Mouse (Mus musculus) testis, adult 2 months (tissue): Measurements from ENCODE around the gene Mymx. TPM values are rescaled to one million over a fixed set of nuclear protein-coding genes. Genes with fewer than 3 reads are reported as not detected.

Source experiments
- H3K27ac ChIP-seq: fragments of 200-500 bp; 2 replicates; pipeline ENCODE4 v1.5.1; 2012; ENCODE audit warnings: low read depth, low read length; ENCODE audit not compliant: control insufficient read depth, insufficient read depth
- H3K27me3 ChIP-seq: fragments of 200-500 bp; 2 replicates; pipeline ENCODE4 v1.6.1; 2012; ENCODE audit warnings: mild to moderate bottlenecking, low read length, moderate library complexity; ENCODE audit not compliant: control insufficient read depth, insufficient read depth
- H3K36me3 ChIP-seq: fragments of 200-500 bp; 2 replicates; pipeline ENCODE4 v1.6.1; 2012; ENCODE audit warnings: mild to moderate bottlenecking, low read length; ENCODE audit not compliant: control insufficient read depth, insufficient read depth
- H3K4me1 ChIP-seq: fragments of 200-500 bp; 2 replicates; pipeline ENCODE4 v1.6.1; 2012; ENCODE audit warnings: low read length; ENCODE audit not compliant: control insufficient read depth, insufficient read depth
- H3K4me3 ChIP-seq: fragments of 200-500 bp; 2 replicates; pipeline ENCODE4 v1.5.1; 2012; ENCODE audit warnings: low read depth, mild to moderate bottlenecking, low read length, moderate library complexity, mixed read lengths; ENCODE audit not compliant: control insufficient read depth
- CTCF ChIP-seq: fragments of 200-500 bp; IDR thresholded peaks from 2 replicates; pipeline ENCODE4 v1.5.1; 2012; ENCODE audit warnings: low read depth, mild to moderate bottlenecking, inconsistent platforms, low read length, moderate library complexity; ENCODE audit not compliant: control insufficient read depth, insufficient read depth, insufficient replicate concordance
- POLR2A ChIP-seq: fragments of 200-500 bp; IDR thresholded peaks from 2 replicates; pipeline ENCODE4 v1.6.1; 2012; ENCODE audit warnings: low read depth, mild to moderate bottlenecking, inconsistent platforms, low read length, moderate library complexity; ENCODE audit not compliant: control insufficient read depth
- polyA plus RNA-seq: library from polyadenylated mRNA; depleted of rRNA; stranded (reverse); fragments of >200 nt; gene quantifications from 2 replicates; pipeline ENCODE4 v1.2.3, GENCODE M21; 2012

Mymx gene
- polyA plus RNA-seq, 1 experiment: 3.4 TPM

DNA sequence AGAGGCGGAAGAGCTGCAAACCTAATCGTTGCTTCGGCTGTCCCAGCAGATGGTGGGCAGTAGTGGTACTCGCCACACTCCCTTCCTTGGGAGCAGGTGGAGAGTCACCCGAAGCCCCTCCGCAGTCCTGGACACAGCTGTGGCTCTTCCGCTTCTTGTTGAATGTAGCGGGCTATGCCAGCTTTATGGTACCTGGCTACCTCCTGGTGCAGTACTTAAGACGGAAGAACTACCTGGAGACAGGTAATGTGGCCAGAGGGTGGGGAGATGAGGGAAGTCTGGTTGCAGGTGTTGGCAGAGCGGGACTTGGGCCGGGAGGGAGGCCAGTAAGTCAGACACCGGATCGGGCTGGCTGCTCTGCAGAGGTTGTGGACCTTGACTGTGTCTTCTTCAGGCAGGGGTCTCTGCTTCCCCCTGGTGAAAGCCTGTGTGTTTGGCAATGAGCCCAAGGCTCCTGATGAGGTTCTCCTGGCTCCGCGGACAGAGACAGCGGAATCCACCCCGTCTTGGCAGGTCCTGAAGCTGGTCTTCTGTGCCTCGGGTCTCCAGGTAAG is 37.3 kb downstream of the Mymx start:
- Histone ChIP-seq H3K4me3 (peak overlapping the region; percentile 83), H3K27me3 (no peaks in the 10 kb centered on the region), H3K27ac (peak overlapping the region; percentile 55), H3K36me3 (no peaks in the 10 kb centered on the region; the same call in 1 of the 2 replicates), H3K4me1 (peaks cover 9% of the 10 kb centered on the region)
- no peak for TF ChIP-seq CTCF
- no peak for TF ChIP-seq POLR2A

DNA sequence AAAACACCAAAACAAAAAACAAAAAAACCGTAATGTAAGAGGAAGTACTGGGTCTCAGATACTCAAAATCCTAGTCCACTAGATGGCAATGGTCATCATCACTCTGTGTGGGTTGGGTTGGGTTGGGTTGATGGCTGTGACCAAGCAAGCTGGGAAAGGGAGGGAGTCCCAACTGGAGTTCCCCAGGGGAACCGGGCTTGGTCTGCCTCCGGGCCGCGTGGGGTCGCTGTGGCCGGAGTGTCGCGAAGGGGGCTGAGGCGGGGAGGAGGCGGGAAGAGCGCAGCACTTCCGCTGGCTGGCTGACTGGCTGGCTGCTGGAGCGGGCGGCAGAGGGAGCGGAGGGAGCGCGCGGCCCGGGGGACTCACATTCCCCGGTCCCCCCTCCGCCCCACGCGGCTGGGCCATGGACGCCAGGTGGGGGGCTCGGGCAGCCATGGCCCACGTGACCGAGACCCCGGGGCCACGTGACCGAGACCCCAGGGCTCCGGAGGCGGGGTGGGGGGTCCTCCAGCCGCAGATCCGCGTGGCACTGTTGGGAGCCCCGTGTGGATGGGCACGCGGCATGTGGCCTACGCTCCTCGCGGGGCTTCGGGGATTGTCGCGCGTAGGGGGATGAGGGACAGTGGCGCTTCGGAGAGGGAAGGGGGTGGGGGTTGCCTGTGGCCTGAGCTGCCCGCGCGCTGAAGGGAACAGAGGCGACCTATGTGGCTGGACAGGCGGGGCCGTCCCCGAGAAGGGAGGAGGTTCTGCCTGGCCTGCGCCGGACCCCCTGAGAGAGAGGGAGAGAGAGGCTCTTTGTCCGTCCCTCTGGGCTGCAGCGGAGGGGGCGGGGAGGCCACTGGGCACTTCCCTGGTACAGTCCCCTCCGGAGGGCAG is 38.0 kb downstream of the Mymx start, which contains the start of gene Slc35b2:
TSS of gene Slc35b2 (plus strand) at position 220 of the 876 bp plus-strand sequence.
- TF ChIP-seq POLR2A: peak; percentile 55; the same call in 1 of the 2 replicates
- TF ChIP-seq CTCF: peak; percentile 69; the same call in 1 of the 2 replicates

DNA sequence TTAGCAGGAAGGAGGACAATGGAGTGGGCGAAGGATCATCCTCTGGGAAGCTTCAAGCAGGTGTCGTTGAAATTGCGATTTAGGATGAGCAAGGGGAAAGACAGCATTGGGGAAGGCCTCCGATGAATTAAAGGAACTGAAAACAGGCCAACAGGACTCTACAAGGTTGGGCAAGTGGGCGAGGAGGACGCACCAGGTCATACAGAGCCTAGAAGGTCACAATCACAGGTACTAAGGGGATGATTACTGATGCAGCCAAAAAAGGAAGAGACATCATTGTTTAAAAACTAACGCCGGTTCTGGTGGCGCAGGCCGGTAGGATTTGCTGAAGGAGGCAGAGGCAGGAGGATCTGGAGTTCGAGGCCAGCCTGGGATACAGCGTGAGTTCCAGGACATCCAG is 38.7 kb downstream of the Mymx start:
- Histone ChIP-seq H3K36me3 (no peaks in the 10 kb centered on the region), H3K4me3 (no peak overlapping the region), H3K27me3 (no peaks in the 10 kb centered on the region), H3K27ac (no peak overlapping the region), H3K4me1 (peaks cover 9% of the 10 kb centered on the region)
- TF ChIP-seq POLR2A (no peak), CTCF (no peak)

More for the DNA sequence above, 38.0 kb downstream of the Mymx start, which contains the start of gene Slc35b2:
- peak within 1 kb of the TSS; percentile 83 for H3K4me3 ChIP-seq
- no peaks in the 10 kb centered on the region for H3K36me3 ChIP-seq
- peak within 1 kb of the TSS; percentile 55 for H3K27ac ChIP-seq
- no peaks in the 10 kb centered on the region for H3K27me3 ChIP-seq
- peaks cover 9% of the 10 kb centered on the region for H3K4me1 ChIP-seq

DNA sequence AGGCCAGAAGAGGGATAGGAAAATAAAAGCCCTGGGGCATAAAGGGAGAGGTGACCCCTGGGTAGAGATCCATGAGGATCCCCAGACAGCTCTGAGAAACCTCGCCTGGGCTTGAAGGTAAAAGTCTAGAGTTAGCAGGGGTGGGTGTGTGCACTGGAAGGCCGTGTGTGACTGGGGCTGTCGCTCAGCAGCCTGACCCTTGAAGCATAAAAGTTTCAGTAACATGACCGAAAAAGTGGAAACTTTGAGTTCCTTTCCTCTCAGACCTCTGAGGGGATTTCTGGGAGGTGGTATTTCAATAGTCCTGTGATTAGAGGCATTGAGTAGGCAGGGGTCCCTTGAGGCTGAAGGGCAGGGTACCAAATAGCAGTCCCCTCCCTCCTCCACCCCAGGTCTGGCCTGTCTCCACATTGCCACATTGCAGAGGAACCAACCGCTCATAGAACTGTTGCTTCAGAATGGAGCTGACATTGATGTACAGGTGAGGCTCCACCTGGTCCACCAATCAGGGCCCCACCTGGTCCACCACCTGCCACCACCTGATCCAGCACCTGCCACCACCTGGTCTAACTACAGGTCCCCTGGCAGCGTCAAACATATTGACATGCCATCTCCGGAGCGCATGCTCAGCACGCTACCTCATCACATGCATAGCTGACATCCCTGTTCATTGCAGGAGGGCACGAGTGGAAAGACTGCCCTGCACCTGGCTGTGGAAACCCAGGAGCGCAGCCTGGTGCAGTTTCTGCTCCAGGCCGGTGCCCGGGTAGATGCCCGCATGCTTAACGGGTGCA is 42.0 kb downstream of the Mymx start:
- H3K36me3 ChIP-seq: no peaks in the 10 kb centered on the region
- TF ChIP-seq CTCF (no peak), POLR2A (no peak)
- H3K27me3 ChIP-seq: no peaks in the 10 kb centered on the region
- no peak overlapping the region for H3K4me3 ChIP-seq
- peaks cover 15% of the 10 kb centered on the region for H3K4me1 ChIP-seq
- H3K27ac ChIP-seq: no peak overlapping the region

DNA sequence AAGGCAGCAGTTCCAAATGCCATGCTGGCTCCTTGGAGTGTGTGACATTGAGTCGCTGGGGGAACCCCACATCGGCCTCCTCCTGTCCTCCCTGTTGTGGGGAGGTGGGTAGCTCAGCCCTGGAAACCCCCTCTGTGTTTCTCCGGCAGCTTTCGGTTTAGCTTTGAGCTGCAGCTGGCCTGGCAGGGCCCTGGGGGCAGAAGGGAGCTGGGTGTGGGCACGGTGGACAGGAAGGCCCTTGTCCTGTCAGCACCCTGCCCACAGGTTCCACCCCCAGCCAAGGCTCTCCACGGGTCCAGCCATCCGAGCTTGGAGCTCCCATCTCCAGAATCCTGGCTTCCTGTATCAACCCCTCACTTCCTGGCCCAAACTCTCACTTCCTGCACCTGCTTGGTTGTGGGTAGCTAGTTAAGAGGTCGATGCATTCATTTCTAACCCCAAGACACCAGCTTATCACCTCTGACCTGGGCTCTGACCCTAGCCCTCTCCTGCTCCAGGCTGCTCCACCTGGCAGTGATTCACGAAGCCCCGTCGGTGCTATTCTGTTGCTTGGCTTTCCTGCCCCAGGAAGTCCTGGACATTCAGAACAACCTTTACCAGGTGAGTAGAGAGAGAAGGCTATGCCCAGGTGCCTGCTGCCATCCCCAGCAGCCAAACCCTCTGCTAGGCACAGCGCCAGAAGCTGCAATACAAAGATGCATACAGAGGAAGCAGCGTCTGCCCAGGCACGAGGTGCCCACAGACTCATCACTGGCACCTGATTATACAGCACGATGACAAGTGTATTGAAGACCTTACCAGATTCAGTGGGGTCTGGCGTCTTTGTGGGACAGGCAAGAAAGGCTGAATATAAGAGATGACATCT is 43.7 kb downstream of the Mymx start:
- Histone ChIP-seq H3K27ac (no peak overlapping the region), H3K36me3 (no peaks in the 10 kb centered on the region), H3K4me3 (no peak overlapping the region), H3K27me3 (no peaks in the 10 kb centered on the region), H3K4me1 (peaks cover 8% of the 10 kb centered on the region)
- no peak for TF ChIP-seq CTCF
- TF ChIP-seq POLR2A: no peak

DNA sequence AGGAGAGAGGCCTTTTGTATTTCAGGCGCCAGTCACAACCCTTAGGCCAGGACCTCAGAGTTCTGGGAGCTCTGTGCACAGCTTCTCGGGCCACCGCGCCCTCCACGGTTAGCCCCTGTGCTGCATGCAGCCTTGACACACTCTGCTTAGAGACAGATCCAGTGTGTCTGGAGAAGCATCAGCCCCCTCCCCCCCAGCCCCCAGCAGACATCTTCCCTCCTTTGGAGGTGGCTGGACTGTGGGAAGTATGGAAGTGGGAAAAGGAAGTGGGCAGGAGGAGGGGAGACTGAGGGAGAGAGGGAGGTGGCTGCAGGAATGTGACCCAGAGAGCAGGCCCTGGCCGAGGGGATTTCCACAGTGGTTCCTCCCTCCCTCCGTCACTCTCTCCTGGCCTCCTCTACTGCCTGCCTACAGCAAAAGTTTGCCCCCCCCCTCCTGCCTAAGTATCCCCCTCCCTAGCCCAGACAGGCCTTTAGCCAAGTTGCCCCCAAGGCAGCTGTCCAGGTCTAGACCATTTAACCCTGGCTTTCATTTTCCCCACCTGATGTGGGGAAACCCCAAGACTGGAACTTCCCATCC is 44.6 kb downstream of the Mymx start:
- TF ChIP-seq CTCF (no peak), POLR2A (no peak)

More for the DNA sequence above, 44.6 kb downstream of the Mymx start:
- no peaks in the 10 kb centered on the region for H3K36me3 ChIP-seq
- H3K4me3 ChIP-seq: no peak overlapping the region
- no peaks in the 10 kb centered on the region for H3K27me3 ChIP-seq
- H3K4me1 ChIP-seq: peaks cover 8% of the 10 kb centered on the region
- no peak overlapping the region for H3K27ac ChIP-seq
